In genomic region chr3:89454401-89455177, GRCm38 (mm10) we compare ENCODE assay signal across 8 mouse cellular contexts. TPM values are rescaled to one million over a fixed set of nuclear protein-coding genes. Genes with fewer than 3 reads are reported as not detected.
DNase-seq lines count a peak whose midpoint lies in the region; ATAC-seq lines count a peak whose summit lies in the region.

Pmvk (plus strand) TSS chr3:89454541.

- no peaks in the 10 kb centered on the region for H3K27me3 ChIP-seq in kidney, embryonic 16.5 days (ENCODE audit: insufficient read depth, low read length)
- H3K27me3 ChIP-seq in forebrain, embryonic 13.5 days, result no peaks in the 10 kb centered on the region
- H3K27me3 ChIP-seq in limb, embryonic 10.5 days (ENCODE audit: low read depth, poor library complexity, severe bottlenecking), result no peaks in the 10 kb centered on the region
- no peaks in the 10 kb centered on the region for H3K27me3 ChIP-seq in neural tube, embryonic 15.5 days (replicated peaks)

- peaks cover 12% of the 10 kb centered on the region; the same call in 1 of the 2 replicates for H3K4me1 ChIP-seq in kidney, embryonic 16.5 days (ENCODE audit: insufficient read depth, low read length)
- H3K4me1 ChIP-seq in forebrain, embryonic 13.5 days, result peaks cover 10% of the 10 kb centered on the region
- H3K4me1 ChIP-seq in limb, embryonic 10.5 days, result peaks cover 35% of the 10 kb centered on the region
- H3K4me1 ChIP-seq in neural tube, embryonic 15.5 days, result peaks cover 9% of the 10 kb centered on the region; the same call in 1 of the 2 replicates

- H3K27ac ChIP-seq in kidney, embryonic 16.5 days (ENCODE audit: low read length), result no peak within 1 kb of the TSS
- no peak within 1 kb of the TSS for H3K27ac ChIP-seq in forebrain, embryonic 13.5 days
- H3K27ac ChIP-seq in limb, embryonic 10.5 days, result 0 out of 2 replicates have a peak within 1 kb of the TSS, but pooled peaks have one; percentile 26
- no peak within 1 kb of the TSS for H3K27ac ChIP-seq in neural tube, embryonic 15.5 days (replicated peaks)

- ATAC-seq in kidney, embryonic 16.5 days (ENCODE audit: low FRiP score, low TSS enrichment), result no peak
- ATAC-seq in forebrain, embryonic 13.5 days, result no peak
- ATAC-seq in neural tube, embryonic 15.5 days (ENCODE audit: low FRiP score), result no peak

- no peak within 1 kb of the TSS for H3K4me2 ChIP-seq in kidney, embryonic 16.5 days (replicated peaks; ENCODE audit: low read depth, low read length)
- H3K4me2 ChIP-seq in forebrain, embryonic 13.5 days, result no peak within 1 kb of the TSS
- no peak within 1 kb of the TSS for H3K4me2 ChIP-seq in neural tube, embryonic 15.5 days

- H3K9ac ChIP-seq in kidney, embryonic 16.5 days (replicated peaks; ENCODE audit: low read length), result no peak within 1 kb of the TSS
- no peak within 1 kb of the TSS for H3K9ac ChIP-seq in forebrain, embryonic 13.5 days
- H3K9ac ChIP-seq in neural tube, embryonic 15.5 days (replicated peaks), result no peak within 1 kb of the TSS

- no peak for DNase-seq in kidney, adult 9 months
- DNase-seq in R1 (ENCODE audit: low read depth, low spot score), result peak; percentile 43
- no peak for DNase-seq in limb, embryonic 10.5 days (ENCODE audit: low spot score)
- no peak for DNase-seq in cerebellum, postnatal 25 days
- DNase-seq in gastrocnemius, adult 18-20 months (ENCODE audit: low spot score), result no peak

- no peak within 1 kb of the TSS for H3K4me3 ChIP-seq in kidney, embryonic 16.5 days (ENCODE audit: low read length)
- no peak within 1 kb of the TSS for H3K4me3 ChIP-seq in forebrain, embryonic 13.5 days
- no peak within 1 kb of the TSS for H3K4me3 ChIP-seq in limb, embryonic 10.5 days
- no peak within 1 kb of the TSS for H3K4me3 ChIP-seq in neural tube, embryonic 15.5 days (replicated peaks)

- 63% methylated on average over 10 of the region's 10 CpGs for WGBS in kidney, embryonic 16.5 days
- WGBS in forebrain, embryonic 13.5 days, result 63% methylated on average over 10 of the region's 10 CpGs
- 54% methylated on average over 10 of the region's 10 CpGs for WGBS in limb, embryonic 10.5 days
- WGBS in neural tube, embryonic 15.5 days, result 75% methylated on average over 10 of the region's 10 CpGs

- H3K9me3 ChIP-seq in kidney, embryonic 16.5 days (ENCODE audit: low read length), result no peaks in the 10 kb centered on the region
- no peaks in the 10 kb centered on the region for H3K9me3 ChIP-seq in forebrain, embryonic 13.5 days (replicated peaks)
- H3K9me3 ChIP-seq in limb, embryonic 10.5 days (replicated peaks), result no peaks in the 10 kb centered on the region
- no peaks in the 10 kb centered on the region for H3K9me3 ChIP-seq in neural tube, embryonic 15.5 days (replicated peaks)

- no peaks in the 10 kb centered on the region for H3K36me3 ChIP-seq in kidney, embryonic 16.5 days (ENCODE audit: insufficient read depth, low read length)
- H3K36me3 ChIP-seq in forebrain, embryonic 13.5 days (ENCODE audit: poor library complexity, severe bottlenecking), result no peaks in the 10 kb centered on the region
- H3K36me3 ChIP-seq in limb, embryonic 10.5 days, result 0 out of 2 replicates have a peak, but pooled peaks cover 2% of the 10 kb centered on the region
- H3K36me3 ChIP-seq in neural tube, embryonic 15.5 days, result no peaks in the 10 kb centered on the region

RNA-seq across cellular contexts. Expression of gene Pmvk, which starts in this region (rescaled TPM):
- polyA plus RNA-seq in kidney, embryonic 16.5 days (2015; fragmentation: Nextera tagmentation; extraction: Ambion mirVana), result 56.1 and 59.3 TPM in 2 replicates
- 73.3 and 75.0 TPM in 2 replicates for polyA plus RNA-seq in forebrain, embryonic 13.5 days (2015; fragmentation: Nextera tagmentation; extraction: Ambion mirVana)
- 63.6 and 65.9 TPM in 2 replicates for polyA plus RNA-seq in limb, embryonic 10.5 days (2016; fragmentation: Nextera tagmentation; extraction: Ambion mirVana)
- 123 and 142 TPM in 2 replicates for polyA plus RNA-seq in neural tube, embryonic 15.5 days (2015; fragmentation: Nextera tagmentation; extraction: Ambion mirVana)
- total RNA-seq in gastrocnemius, adult 18-20 months (2021), result 1 to 10 TPM; 8.7 to 9.2 TPM
